Mouse (Mus musculus): ENCODE data around the gene Grb7. TPM values are rescaled to one million over a fixed set of nuclear protein-coding genes. Genes with fewer than 3 reads are reported as not detected.

Gene Grb7
- polyA plus RNA-seq, 1 experiment from 2014 or later = 37.2 TPM

GRCm38 (mm10) chr11:98459071-98459741 is 13.0 kb downstream of the Grb7 start:
- Histone ChIP-seq H3K9me3 (ENCODE audit: low read length) (no peaks in the 10 kb centered on the region), H3K27ac (ENCODE audit: low read depth) (peak overlapping the region; percentile 69), H3K36me3 (replicated peaks; ENCODE audit: insufficient read depth, low read length) (peaks cover 11% of the 10 kb centered on the region), H3K9ac (replicated peaks) (no peak overlapping the region), H3K27me3 (ENCODE audit: insufficient read depth, low read length) (peaks cover 19% of the 10 kb centered on the region), H3K4me2 (ENCODE audit: low read depth, low read length) (peak overlapping the region; percentile 92), H3K4me1 (ENCODE audit: insufficient read depth) (peaks cover 10% of the 10 kb centered on the region), H3K4me3 (ENCODE audit: low read depth, low read length) (no peak overlapping the region)
- TF ChIP-seq EP300 (IDR thresholded peaks at IDR 0.05; ENCODE audit: low read depth) (peak; percentile 36), CTCF (IDR thresholded peaks at IDR 0.05; ENCODE audit: low read depth) (no peak)
- ATAC-seq (0 out of 2 replicates have a peak, but pooled peaks have one; percentile 2), DNase-seq (peak; percentile 54)
- 18% methylated on average over 11 of the region's 11 CpGs for WGBS (ENCODE audit: insufficient replicate concordance)

- no peak overlapping the region for H3K4me3 ChIP-seq (ENCODE audit: low read depth, low read length)
- peak overlapping the region; percentile 23; the same call in 1 of the 2 replicates for H3K27ac ChIP-seq (ENCODE audit: low read depth)
- no peak overlapping the region for H3K9ac ChIP-seq (replicated peaks)
- DNase-seq = no peak
- peaks cover 19% of the 10 kb centered on the region for H3K27me3 ChIP-seq (ENCODE audit: insufficient read depth, low read length)
- peaks cover 10% of the 10 kb centered on the region for H3K4me1 ChIP-seq (ENCODE audit: insufficient read depth)
- H3K4me2 ChIP-seq (ENCODE audit: low read depth, low read length) = no peak overlapping the region
- TF ChIP-seq CTCF (IDR thresholded peaks at IDR 0.05; ENCODE audit: low read depth) (no peak), EP300 (IDR thresholded peaks at IDR 0.05; ENCODE audit: low read depth) (no peak)
- no peaks in the 10 kb centered on the region for H3K9me3 ChIP-seq (ENCODE audit: low read length)
- no peak for ATAC-seq
- H3K36me3 ChIP-seq (replicated peaks; ENCODE audit: insufficient read depth, low read length) = peaks cover 10% of the 10 kb centered on the region
- 72% methylated on average over 9 of the region's 9 CpGs for WGBS (ENCODE audit: insufficient replicate concordance)
Measured at GRCm38 (mm10) chr11:98459860-98460259, 13.7 kb downstream of the Grb7 start.

- H3K36me3 ChIP-seq (replicated peaks; ENCODE audit: insufficient read depth, low read length) = no peaks in the 10 kb centered on the region
- ATAC-seq (no peak), DNase-seq (no peak)
- no peak overlapping the region for H3K4me2 ChIP-seq (ENCODE audit: low read depth, low read length)
- no peak overlapping the region for H3K4me3 ChIP-seq (ENCODE audit: low read depth, low read length)
- 36% methylated on average over 6 of the region's 6 CpGs for WGBS (ENCODE audit: insufficient replicate concordance)
- peaks cover 10% of the 10 kb centered on the region for H3K4me1 ChIP-seq (ENCODE audit: insufficient read depth)
- TF ChIP-seq CTCF (IDR thresholded peaks at IDR 0.05; ENCODE audit: low read depth) (no peak), EP300 (IDR thresholded peaks at IDR 0.05; ENCODE audit: low read depth) (no peak)
- H3K27ac ChIP-seq (ENCODE audit: low read depth) = no peak overlapping the region
- H3K9ac ChIP-seq (replicated peaks) = no peak overlapping the region
- H3K9me3 ChIP-seq (ENCODE audit: low read length) = no peaks in the 10 kb centered on the region
- peaks cover 19% of the 10 kb centered on the region for H3K27me3 ChIP-seq (ENCODE audit: insufficient read depth, low read length)
Measured at GRCm38 (mm10) chr11:98461109-98461720, 15.0 kb downstream of the Grb7 start.

- 82% methylated on average over 6 of the region's 6 CpGs for WGBS (ENCODE audit: insufficient replicate concordance)
- Histone ChIP-seq H3K4me1 (ENCODE audit: insufficient read depth) (peaks cover 8% of the 10 kb centered on the region), H3K27me3 (ENCODE audit: insufficient read depth, low read length) (peaks cover 19% of the 10 kb centered on the region), H3K27ac (ENCODE audit: low read depth) (no peak overlapping the region), H3K4me2 (ENCODE audit: low read depth, low read length) (no peak overlapping the region), H3K36me3 (replicated peaks; ENCODE audit: insufficient read depth, low read length) (no peaks in the 10 kb centered on the region), H3K4me3 (ENCODE audit: low read depth, low read length) (no peak overlapping the region), H3K9me3 (ENCODE audit: low read length) (no peaks in the 10 kb centered on the region), H3K9ac (replicated peaks) (no peak overlapping the region)
- ATAC-seq = no peak
- DNase-seq = no peak
- TF ChIP-seq CTCF (IDR thresholded peaks at IDR 0.05; ENCODE audit: low read depth) (no peak), EP300 (IDR thresholded peaks at IDR 0.05; ENCODE audit: low read depth) (no peak)
Measured at GRCm38 (mm10) chr11:98462255-98462654, 16.1 kb downstream of the Grb7 start.

- WGBS (ENCODE audit: insufficient replicate concordance) = 68% methylated on average over 9 of the region's 9 CpGs
- TF ChIP-seq EP300 (IDR thresholded peaks at IDR 0.05; ENCODE audit: low read depth) = no peak
- TF ChIP-seq CTCF (IDR thresholded peaks at IDR 0.05; ENCODE audit: low read depth) = no peak
- Histone ChIP-seq H3K4me1 (ENCODE audit: insufficient read depth) (no peaks in the 10 kb centered on the region), H3K27ac (ENCODE audit: low read depth) (no peak overlapping the region), H3K9ac (replicated peaks) (no peak overlapping the region), H3K4me3 (ENCODE audit: low read depth, low read length) (no peak overlapping the region), H3K9me3 (ENCODE audit: low read length) (no peaks in the 10 kb centered on the region), H3K4me2 (ENCODE audit: low read depth, low read length) (no peak overlapping the region), H3K36me3 (replicated peaks; ENCODE audit: insufficient read depth, low read length) (no peaks in the 10 kb centered on the region), H3K27me3 (ENCODE audit: insufficient read depth, low read length) (peaks cover 8% of the 10 kb centered on the region)
- ATAC-seq = no peak
- DNase-seq = no peak
Measured at GRCm38 (mm10) chr11:98463911-98464310, 17.7 kb downstream of the Grb7 start.

GRCm38 (mm10) chr11:98464516-98464915 is 18.3 kb downstream of the Grb7 start:
- Histone ChIP-seq H3K9me3 (ENCODE audit: low read length) (no peaks in the 10 kb centered on the region), H3K9ac (replicated peaks) (no peak overlapping the region), H3K36me3 (replicated peaks; ENCODE audit: insufficient read depth, low read length) (no peaks in the 10 kb centered on the region), H3K27ac (ENCODE audit: low read depth) (no peak overlapping the region), H3K4me3 (ENCODE audit: low read depth, low read length) (no peak overlapping the region), H3K4me1 (ENCODE audit: insufficient read depth) (no peaks in the 10 kb centered on the region), H3K27me3 (ENCODE audit: insufficient read depth, low read length) (peaks cover 2% of the 10 kb centered on the region; the same call in 1 of the 2 replicates), H3K4me2 (ENCODE audit: low read depth, low read length) (no peak overlapping the region)
- 64% methylated on average over 6 of the region's 6 CpGs for WGBS (ENCODE audit: insufficient replicate concordance)
- DNase-seq (no peak), ATAC-seq (no peak)
- TF ChIP-seq EP300 (IDR thresholded peaks at IDR 0.05; ENCODE audit: low read depth) = no peak
- TF ChIP-seq CTCF (IDR thresholded peaks at IDR 0.05; ENCODE audit: low read depth) = no peak
